Mouse (Mus musculus) forebrain, embryonic 13.5 days (tissue): ENCODE data around the gene Ank. TPM values are rescaled to one million over a fixed set of nuclear protein-coding genes. Genes with fewer than 3 reads are reported as not detected.

Experiments
- microRNA-seq: library from miRNA; unstranded; fragments of <30 nt; microRNA quantifications from one replicate; pipeline ENCODE4, GENCODE M21; 2016
- polyA plus RNA-seq: library from polyadenylated mRNA; unstranded; fragments of >200 nt; fragmentation: Nextera tagmentation; extraction: Ambion mirVana; gene quantifications from 2 replicates; pipeline ENCODE4 v1.2.1, GENCODE M21; 2015

Gene Ank
- polyA plus RNA-seq, 1 experiment from 2014 or later: 9.7 TPM

Small RNA genes within 50 kb of the gene (microRNA-seq; reads per million reads assigned to microRNA genes)
- 1.1 reads per million for gene Mir7117

Other genes starting within 250 kb of the Ank start
- gene Otulin, start 164.0 kb downstream of the Ank start, polyA plus RNA-seq: 26.3 and 29.2 TPM in 2 replicates
- gene Otulinl, start 214.9 kb downstream of the Ank start, polyA plus RNA-seq: 6.3 and 8.8 TPM in 2 replicates